Mouse (Mus musculus) neural tube, embryonic 11.5 days (tissue): ENCODE data around the gene Gm48551. TPM values are rescaled to one million over a fixed set of nuclear protein-coding genes. Genes with fewer than 3 reads are reported as not detected.

Experiments used
- ATAC-seq: fragments of 200-750 bp; cut with Nextera tagmentation; 2 replicates; pipeline ENCODE4 v1.8.0; 2017; ENCODE audit warnings: moderate number of reproducible peaks, mild to moderate bottlenecking, moderate TSS enrichment, moderate library complexity; ENCODE audit not compliant: insufficient read depth, low FRiP score, low TSS enrichment
- DNase-seq: peaks from one replicate; pipeline ENCODE4 v3.0.0-alpha.2; 2015; ENCODE audit warnings: low spot score
- H3K27ac ChIP-seq: fragments of 300-500 bp; sonication (generic); 2 replicates; pipeline ENCODE4 v1.5.1; 2014; ENCODE audit warnings: low read depth, mild to moderate bottlenecking, low read length
- H3K27me3 ChIP-seq: fragments of 300-500 bp; sonication (generic); 2 replicates; pipeline ENCODE4 v1.6.1; 2014; ENCODE audit warnings: mild to moderate bottlenecking, low read length, mixed read lengths; ENCODE audit not compliant: control insufficient read depth, insufficient read depth
- H3K36me3 ChIP-seq: fragments of 300-500 bp; sonication (generic); 2 replicates; pipeline ENCODE4 v1.6.1; 2014; ENCODE audit warnings: mild to moderate bottlenecking, low read length, moderate library complexity, mixed read lengths; ENCODE audit not compliant: control insufficient read depth, insufficient read depth
- H3K4me1 ChIP-seq: fragments of 300-500 bp; sonication (generic); 2 replicates; pipeline ENCODE4 v1.6.1; 2014; ENCODE audit warnings: low read length, mixed read lengths; ENCODE audit not compliant: control insufficient read depth, insufficient read depth
- H3K4me2 ChIP-seq: fragments of 300-500 bp; sonication (generic); 2 replicates; pipeline ENCODE4 v1.6.1; 2014; ENCODE audit warnings: low read depth, mild to moderate bottlenecking, moderate library complexity
- H3K4me3 ChIP-seq: fragments of 300-500 bp; sonication (generic); 2 replicates; pipeline ENCODE4 v1.5.1; 2014; ENCODE audit warnings: low read depth, low read length
- H3K9ac ChIP-seq: fragments of 300-500 bp; sonication (generic); 2 replicates; pipeline ENCODE4 v1.6.1; 2014; ENCODE audit warnings: mild to moderate bottlenecking, low read length
- H3K9me3 ChIP-seq: fragments of 300-500 bp; sonication (generic); 2 replicates; pipeline ENCODE4 v1.6.1; 2016; ENCODE audit warnings: low read length; ENCODE audit not compliant: control insufficient read depth
- WGBS: fragments of 180-500 bp; shearing (Covaris S2); extraction: QIAGEN DNeasy Blood & Tissue Kit; methylation state at CpG from one replicate; pipeline ENCODE4 v1.1.7; 2014; 5-methylcytosine and 5-hydroxymethylcytosine counted together
- polyA plus RNA-seq: library from polyadenylated mRNA; unstranded; fragments of >200 nt; fragmentation: Nextera tagmentation; extraction: Ambion mirVana; gene quantifications from 2 replicates; pipeline ENCODE4 v1.2.1, GENCODE M21; 2014

Gene Gm48551
- polyA plus RNA-seq, 1 experiment from 2014 or later: 1.7 TPM

DNA sequence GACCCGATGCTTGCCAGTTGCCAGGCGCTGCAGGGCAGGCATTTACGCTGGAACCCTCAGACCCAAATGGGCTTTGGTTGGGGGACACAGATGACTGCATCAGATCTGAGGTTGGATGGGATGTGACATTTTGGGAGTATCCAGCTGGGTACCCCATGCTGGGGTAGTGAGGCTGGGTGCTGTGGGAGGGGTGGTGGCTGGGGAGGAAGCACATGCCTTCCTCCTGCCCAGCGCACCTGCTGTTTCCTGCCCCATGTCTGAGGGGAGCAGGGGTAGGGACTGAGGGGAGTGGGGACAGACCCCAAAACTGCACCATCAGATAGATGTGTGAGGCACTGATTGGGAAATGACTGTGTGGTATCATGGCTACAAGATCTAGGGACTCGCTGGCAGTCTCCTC lies 12.5 kb downstream of the Gm48551 start:
- peak overlapping the region; percentile 14; the same call in 1 of the 2 replicates for H3K9ac ChIP-seq
- DNase-seq: no peak
- peaks cover 26% of the 10 kb centered on the region for H3K4me1 ChIP-seq
- H3K27me3 ChIP-seq: 0 out of 2 replicates have a peak, but pooled peaks cover 5% of the 10 kb centered on the region
- H3K4me3 ChIP-seq: no peak overlapping the region
- no peak overlapping the region for H3K4me2 ChIP-seq
- H3K9me3 ChIP-seq: no peaks in the 10 kb centered on the region
- 71% methylated on average over 5 of the region's 5 CpGs for WGBS
- no peaks in the 10 kb centered on the region for H3K36me3 ChIP-seq
- no peak overlapping the region for H3K27ac ChIP-seq
- no peak for ATAC-seq

DNA sequence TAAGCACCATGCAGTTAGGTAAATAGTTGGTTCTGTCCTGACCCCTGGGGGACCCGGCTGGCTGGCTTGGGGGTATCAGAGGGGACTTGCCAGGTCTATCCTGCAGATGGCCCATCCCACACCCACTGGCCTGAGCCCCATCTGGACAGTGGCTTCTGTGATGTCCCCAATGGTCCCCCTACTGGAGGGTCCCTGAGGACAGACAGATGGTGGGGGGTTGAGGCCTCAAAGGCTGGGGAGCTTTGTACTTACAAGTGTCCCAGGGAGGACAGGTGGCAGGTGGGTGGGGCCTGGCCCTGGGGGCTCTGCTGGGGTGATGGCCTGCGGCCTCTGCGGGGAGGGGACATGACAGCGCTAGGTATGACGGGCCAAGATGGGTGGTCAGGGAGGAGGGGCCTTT lies 15.0 kb downstream of the Gm48551 start:
- no peak for DNase-seq
- H3K36me3 ChIP-seq: no peaks in the 10 kb centered on the region
- ATAC-seq: no peak
- 53% methylated on average over 5 of the region's 5 CpGs for WGBS
- no peak overlapping the region for H3K4me2 ChIP-seq
- H3K9ac ChIP-seq: no peak overlapping the region
- no peak overlapping the region for H3K4me3 ChIP-seq
- no peak overlapping the region for H3K27ac ChIP-seq
- H3K4me1 ChIP-seq: peaks cover 45% of the 10 kb centered on the region
- H3K27me3 ChIP-seq: 0 out of 2 replicates have a peak, but pooled peaks cover 5% of the 10 kb centered on the region
- H3K9me3 ChIP-seq: no peaks in the 10 kb centered on the region

GRCm38 (mm10) chr10:81399798-81400308 lies 15.6 kb downstream of the Gm48551 start:
- Histone ChIP-seq H3K9me3 (no peaks in the 10 kb centered on the region), H3K4me1 (peaks cover 45% of the 10 kb centered on the region), H3K36me3 (no peaks in the 10 kb centered on the region), H3K27me3 (0 out of 2 replicates have a peak, but pooled peaks cover 9% of the 10 kb centered on the region), H3K4me3 (no peak overlapping the region), H3K9ac (peak overlapping the region; percentile 18; the same call in 1 of the 2 replicates), H3K27ac (0 out of 2 replicates have a peak overlapping the region, but pooled peaks have one; percentile 27), H3K4me2 (peak overlapping the region; percentile 20; the same call in 1 of the 2 replicates)
- DNase-seq (no peak), ATAC-seq (no peak)
- 67% methylated on average over 17 of the region's 18 CpGs for WGBS

DNA sequence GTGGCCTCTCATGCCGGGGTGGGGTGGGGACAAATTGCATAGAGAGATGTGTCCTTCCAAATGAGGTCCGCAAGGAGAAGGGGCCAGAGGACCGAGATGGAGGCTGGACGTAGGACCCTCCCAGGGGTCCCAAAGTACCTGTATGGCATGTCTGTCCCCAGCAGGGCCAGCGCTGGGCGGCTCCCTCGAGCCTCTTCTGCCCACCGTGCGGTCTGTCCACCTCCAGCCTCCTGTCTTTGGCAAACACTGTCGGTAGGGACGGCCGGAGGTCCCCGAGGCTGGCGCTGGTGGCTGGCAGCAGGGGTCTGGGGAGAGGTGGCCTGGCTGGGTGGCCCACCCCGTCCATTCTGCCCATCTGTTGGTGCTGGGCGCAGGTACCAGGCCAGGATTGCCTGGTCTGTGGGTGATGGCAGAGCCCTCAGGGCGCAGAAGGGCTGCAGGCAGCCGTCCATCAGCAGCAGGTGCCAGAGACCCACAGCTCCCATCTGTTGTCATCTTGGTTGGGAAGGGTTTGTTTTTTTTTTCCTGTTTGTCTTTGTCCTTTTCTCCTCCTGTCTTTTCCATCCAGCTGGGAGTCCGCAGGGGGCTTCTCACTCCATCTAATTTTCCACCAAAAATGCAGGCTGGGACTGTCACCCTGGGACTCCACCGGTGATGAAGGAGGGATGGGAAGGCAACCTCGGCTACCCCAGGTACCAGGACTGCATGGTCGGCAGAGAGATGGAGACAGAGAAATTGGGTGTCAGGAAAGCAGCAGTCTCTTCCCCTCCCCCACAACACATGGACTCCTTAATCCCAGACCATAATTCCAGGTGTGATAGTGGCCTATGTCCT lies 16.3 kb downstream of the Gm48551 start:
- Histone ChIP-seq H3K9ac (peak overlapping the region; percentile 22), H3K9me3 (no peaks in the 10 kb centered on the region), H3K4me1 (peaks cover 45% of the 10 kb centered on the region), H3K4me3 (no peak overlapping the region; the same call in 1 of the 2 replicates), H3K27ac (peak overlapping the region; percentile 96), H3K36me3 (no peaks in the 10 kb centered on the region), H3K4me2 (peak overlapping the region; percentile 20; the same call in 1 of the 2 replicates), H3K27me3 (0 out of 2 replicates have a peak, but pooled peaks cover 10% of the 10 kb centered on the region)
- ATAC-seq (no peak), DNase-seq (no peak)
- 40% methylated on average over 22 of the region's 22 CpGs for WGBS

DNA sequence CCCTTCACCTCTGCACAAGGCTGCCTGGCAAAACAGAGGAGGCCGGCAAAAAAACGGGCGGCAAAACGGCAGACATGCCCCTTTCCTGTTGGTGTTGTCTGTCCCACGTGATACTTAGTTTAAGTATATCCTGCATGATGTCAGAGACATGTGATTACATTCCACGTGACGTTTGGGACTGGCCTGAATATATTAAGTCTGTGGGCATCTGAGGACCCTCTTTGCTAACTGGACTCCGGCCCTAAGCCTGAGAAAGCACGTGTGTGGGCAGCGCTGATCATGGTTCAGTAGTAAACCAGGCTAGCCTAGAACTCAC lies 16.9 kb downstream of the Gm48551 start:
- Histone ChIP-seq H3K4me3 (no peak overlapping the region; the same call in 1 of the 2 replicates), H3K4me2 (peak overlapping the region; percentile 14; the same call in 1 of the 2 replicates), H3K27ac (peak overlapping the region; percentile 96), H3K36me3 (no peaks in the 10 kb centered on the region), H3K27me3 (peaks cover 11% of the 10 kb centered on the region; the same call in 1 of the 2 replicates), H3K9ac (peak overlapping the region; percentile 18; the same call in 1 of the 2 replicates), H3K4me1 (peaks cover 46% of the 10 kb centered on the region), H3K9me3 (no peaks in the 10 kb centered on the region)
- ATAC-seq (peak; percentile 7), DNase-seq (no peak)
- WGBS: 28% methylated on average over 10 of the region's 10 CpGs

GRCm38 (mm10) chr10:81401521-81402226 lies 17.4 kb downstream of the Gm48551 start:
- Histone ChIP-seq H3K27me3 (peaks cover 16% of the 10 kb centered on the region; the same call in 1 of the 2 replicates), H3K36me3 (no peaks in the 10 kb centered on the region)
- WGBS: 2% methylated on average over 17 of the region's 18 CpGs

GRCm38 (mm10) chr10:81402227-81402765 lies 18.0 kb downstream of the Gm48551 start:
- H3K9me3 ChIP-seq: no peaks in the 10 kb centered on the region
- 0 out of 2 replicates have a peak overlapping the region, but pooled peaks have one; percentile 8 for H3K4me3 ChIP-seq
- H3K27me3 ChIP-seq: peaks cover 23% of the 10 kb centered on the region
- peak overlapping the region; percentile 32 for H3K4me2 ChIP-seq
- H3K9ac ChIP-seq: peak overlapping the region; percentile 41
- DNase-seq (no peak), ATAC-seq (peak; percentile 21; the same call in 1 of the 2 replicates)
- peaks cover 54% of the 10 kb centered on the region for H3K4me1 ChIP-seq
- WGBS: 14% methylated on average over 7 of the region's 7 CpGs
- peak overlapping the region; percentile 96 for H3K27ac ChIP-seq
- H3K36me3 ChIP-seq: no peaks in the 10 kb centered on the region

More at GRCm38 (mm10) chr10:81401521-81402226, 17.4 kb downstream of the Gm48551 start:
- H3K4me2 ChIP-seq: peak overlapping the region; percentile 32
- DNase-seq (peak; percentile 87), ATAC-seq (peak; percentile 83)
- peak overlapping the region; percentile 41 for H3K9ac ChIP-seq
- H3K4me3 ChIP-seq: 0 out of 2 replicates have a peak overlapping the region, but pooled peaks have one; percentile 8
- H3K4me1 ChIP-seq: peaks cover 50% of the 10 kb centered on the region
- no peaks in the 10 kb centered on the region for H3K9me3 ChIP-seq
- peak overlapping the region; percentile 96 for H3K27ac ChIP-seq

DNA sequence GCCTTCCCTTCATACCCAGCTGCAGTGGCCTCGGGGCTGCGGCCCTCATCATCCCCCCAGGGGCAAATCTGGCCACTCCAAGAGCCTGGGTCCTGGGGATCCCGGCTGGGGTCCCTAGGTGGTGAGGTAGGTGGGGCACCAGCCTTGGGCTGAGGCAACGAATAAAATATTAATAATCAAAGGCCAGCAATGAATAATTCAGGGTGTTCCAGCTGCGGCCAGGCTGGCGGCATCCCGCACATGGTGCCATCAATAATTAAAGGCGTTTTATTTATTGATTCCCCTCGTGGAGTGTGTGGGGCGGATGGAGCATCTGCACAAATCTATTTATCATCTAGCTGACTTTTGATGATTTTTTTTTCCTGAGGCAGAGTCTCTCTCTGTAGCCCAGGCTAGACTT lies 19.2 kb downstream of the Gm48551 start:
- Histone ChIP-seq H3K4me1 (peaks cover 62% of the 10 kb centered on the region), H3K4me3 (no peak overlapping the region), H3K9ac (no peak overlapping the region; the same call in 1 of the 2 replicates), H3K9me3 (no peaks in the 10 kb centered on the region), H3K36me3 (no peaks in the 10 kb centered on the region), H3K27me3 (peaks cover 27% of the 10 kb centered on the region), H3K4me2 (no peak overlapping the region), H3K27ac (peak overlapping the region; percentile 96)
- WGBS: 53% methylated on average over 10 of the region's 10 CpGs
- ATAC-seq (no peak), DNase-seq (no peak)
